Mouse (Mus musculus): ENCODE results near the gene Vsig10l. TPM values are rescaled to one million over a fixed set of nuclear protein-coding genes. Genes with fewer than 3 reads are reported as not detected.

The Vsig10l gene
- total RNA-seq, 2 experiments from 2014 or later = 2.3 to 3.0 TPM

GRCm38 (mm10) chr7:43454371-43454770 is 8.6 kb upstream of the Vsig10l start:
- DNase-seq = no peak

- DNase-seq = no peak
Observed at GRCm38 (mm10) chr7:43463976-43464375, 1.0 kb downstream of the Vsig10l start.

DNA sequence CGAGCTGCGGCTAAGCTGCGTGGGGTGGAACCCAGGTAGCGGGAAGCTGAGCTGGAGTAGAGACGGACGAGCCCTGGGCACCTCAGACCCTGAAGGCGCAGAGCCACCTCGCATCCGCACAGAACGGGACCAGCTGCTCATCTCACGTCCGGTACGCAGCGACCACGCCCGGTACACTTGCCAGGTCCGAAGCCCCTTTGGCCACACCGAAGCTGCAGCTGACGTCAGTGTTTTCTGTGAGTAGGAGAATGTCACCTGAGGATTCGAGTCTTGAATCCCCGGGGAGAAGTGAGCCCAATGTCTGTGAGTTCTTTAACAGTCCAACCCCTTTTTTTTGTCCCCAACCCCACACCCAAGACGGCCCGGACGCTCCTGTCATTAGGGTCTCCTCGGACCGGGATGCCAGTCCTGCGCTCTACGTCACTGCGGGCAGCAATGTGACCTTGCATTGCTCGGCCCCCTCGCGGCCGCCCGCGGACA is 2.0 kb downstream of the Vsig10l start:
- DNase-seq = no peak

GRCm38 (mm10) chr7:43465344-43466098 is 2.6 kb downstream of the Vsig10l start:
- peak; percentile 73 to 79 for DNase-seq

DNA sequence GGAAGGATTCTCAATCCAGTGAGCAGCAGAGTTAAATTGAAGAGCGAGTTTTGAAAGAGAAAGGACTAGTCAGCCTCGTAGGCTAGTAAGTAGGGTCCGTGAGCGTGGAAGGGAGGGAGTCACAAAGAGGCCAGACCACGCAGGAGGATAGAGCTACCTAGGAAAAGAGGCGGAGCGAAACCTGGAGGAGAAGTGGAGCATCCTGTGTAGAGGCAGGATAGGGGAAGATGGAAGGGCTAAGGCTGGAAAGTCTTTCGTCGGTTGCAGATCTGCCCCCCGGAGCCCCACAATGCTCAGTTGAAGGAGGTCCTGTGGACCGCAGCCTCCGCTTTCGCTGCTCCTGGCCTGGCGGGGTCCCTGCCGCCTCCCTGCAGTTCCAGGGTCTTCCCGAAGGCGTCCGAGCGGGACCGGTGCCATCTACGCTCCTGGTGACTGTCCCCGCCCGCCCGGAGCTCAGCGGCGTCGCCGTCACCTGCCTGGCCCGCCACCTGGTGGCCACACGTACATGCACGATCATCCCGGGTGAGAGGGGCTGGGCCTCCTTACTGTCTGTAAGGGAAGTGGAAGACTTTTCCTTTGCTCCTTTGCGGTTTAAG is 3.2 kb downstream of the Vsig10l start:
- DNase-seq = peak; percentile 52 to 68

DNA sequence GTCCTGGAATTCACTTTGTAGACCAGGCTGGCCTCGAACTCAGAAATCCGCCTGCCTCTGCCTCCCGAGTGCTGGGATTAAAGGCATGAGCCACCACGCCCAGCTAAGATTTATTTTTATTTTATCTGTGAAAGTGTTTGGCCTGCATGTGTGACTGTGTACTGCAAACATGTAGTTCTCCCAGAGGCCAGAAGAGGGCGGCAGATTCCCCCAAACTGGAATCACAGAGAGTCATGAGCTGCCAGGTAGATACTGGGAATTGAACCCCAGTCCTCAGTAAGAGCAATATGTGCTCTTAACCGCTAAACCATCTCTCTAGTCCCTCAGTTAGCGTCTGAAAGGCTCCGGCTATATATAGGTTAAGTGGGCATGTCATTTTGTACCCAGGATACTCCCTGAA is 7.4 kb downstream of the Vsig10l start:
- DNase-seq = no peak

DNA sequence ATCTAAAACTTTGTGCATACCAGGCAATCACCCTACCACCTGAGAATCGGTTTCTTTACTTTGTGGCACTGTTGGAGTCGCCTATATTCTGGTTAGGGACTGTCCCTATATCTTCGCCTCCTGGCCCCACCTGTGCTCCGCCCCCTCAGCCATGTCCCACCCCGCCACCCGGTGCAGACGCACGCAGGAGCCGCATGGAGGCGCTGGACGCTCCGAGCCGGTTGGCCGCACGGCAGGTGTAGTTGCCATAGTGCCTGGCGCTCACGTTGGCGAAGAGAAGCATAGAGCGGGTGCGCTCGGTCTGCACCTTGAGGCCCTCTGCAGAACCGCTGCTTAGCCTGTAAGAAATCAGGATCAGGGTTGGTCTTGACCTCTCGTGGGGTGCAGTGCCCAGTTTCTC is 12.8 kb downstream of the Vsig10l start:
- DNase-seq = no peak

- no peak for DNase-seq
Observed at GRCm38 (mm10) chr7:43476376-43476775, 13.4 kb downstream of the Vsig10l start.

DNA sequence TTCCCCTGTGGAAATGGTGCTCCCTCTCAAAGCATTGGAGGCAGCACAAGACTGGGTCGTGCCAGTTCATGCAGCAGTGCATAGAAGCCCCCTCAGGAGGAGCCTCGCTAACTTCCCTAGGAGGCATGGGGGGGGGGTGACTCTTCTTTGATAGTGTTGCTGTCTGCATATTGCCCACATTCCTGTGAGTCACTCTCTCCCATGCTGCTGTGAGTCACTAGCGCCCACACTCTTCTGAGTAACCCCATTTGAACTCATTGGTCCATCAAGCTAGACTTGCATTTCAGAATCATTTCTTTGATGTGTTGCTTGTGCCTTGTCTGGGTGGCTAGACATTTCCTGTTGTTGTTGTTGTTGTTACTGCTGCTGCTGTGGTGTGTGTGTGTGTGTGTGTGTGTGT is 18.2 kb downstream of the Vsig10l start:
- DNase-seq = peak in 1 of 2 experiments; percentile 27

- no peak for DNase-seq
Observed at GRCm38 (mm10) chr7:43482090-43482716, 19.3 kb downstream of the Vsig10l start.

- DNase-seq = no peak
Observed at GRCm38 (mm10) chr7:43483236-43483635, 20.3 kb downstream of the Vsig10l start.

DNA sequence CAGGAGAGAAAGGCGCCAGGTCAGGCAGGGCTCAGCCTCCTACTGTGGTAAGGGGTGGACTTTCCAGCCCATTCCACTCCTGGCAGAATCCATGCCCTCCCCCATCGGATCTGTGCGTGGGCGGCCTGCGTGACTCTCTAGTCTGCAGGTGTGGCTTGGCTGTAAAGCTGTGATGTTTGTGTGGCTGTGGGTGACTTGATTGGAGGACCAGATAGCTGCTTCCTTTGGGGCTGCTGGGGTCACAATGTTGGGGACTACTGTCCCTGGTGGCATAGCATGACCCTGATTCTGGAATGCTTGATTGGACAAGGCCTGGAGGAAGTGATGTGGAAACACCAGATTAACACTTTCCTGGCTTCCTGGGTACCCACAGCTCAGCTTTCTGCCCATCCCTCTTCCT is 25.7 kb downstream of the Vsig10l start:
- no peak for DNase-seq

GRCm38 (mm10) chr7:43489631-43490125 is 26.7 kb downstream of the Vsig10l start, which contains the start of gene Iglon5:
Gene Iglon5, minus strand, starts transcription at chr7:43490075.
- peak; percentile 24 to 29 for DNase-seq

DNA sequence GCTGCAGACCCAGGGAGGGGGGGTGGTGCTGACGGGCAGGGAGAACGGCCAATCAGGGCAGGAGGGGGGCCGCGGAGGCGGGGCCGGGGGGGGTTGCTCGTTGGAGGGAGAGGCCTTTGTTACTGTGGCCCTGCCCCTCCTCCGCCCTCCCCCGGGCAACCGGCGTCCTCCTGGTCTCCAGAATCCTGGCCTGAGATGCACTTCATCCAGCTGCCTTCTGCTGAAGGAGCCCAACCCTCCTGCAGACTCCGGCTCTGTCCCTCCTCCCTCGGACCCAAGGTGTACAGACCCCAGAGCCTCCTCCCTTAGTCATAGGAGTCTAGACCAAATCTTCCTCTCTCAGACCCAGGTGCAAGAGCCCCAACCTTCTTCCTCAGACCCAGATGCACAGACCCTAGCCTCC is 27.2 kb downstream of the Vsig10l start:
- DNase-seq = peak; percentile 62 to 72

DNA sequence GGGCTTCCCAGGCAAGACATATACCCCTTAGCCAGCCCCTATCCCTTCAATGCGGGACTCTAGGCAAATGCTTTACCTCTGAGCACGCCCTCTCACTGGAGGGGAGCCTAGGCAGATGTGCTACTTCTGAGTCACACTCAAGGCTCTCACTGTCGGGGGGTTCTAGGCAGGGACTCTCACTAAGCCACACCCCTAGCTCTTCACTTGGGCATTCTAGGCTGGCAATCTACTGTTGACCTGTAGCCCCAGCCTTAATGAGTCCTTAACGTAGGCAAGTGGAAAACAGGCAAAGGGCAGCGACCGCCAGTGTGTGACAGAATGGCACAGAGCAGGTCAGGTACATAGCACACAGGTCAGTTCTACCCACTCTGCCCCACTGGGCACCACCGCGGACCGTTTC is 27.9 kb downstream of the Vsig10l start:
- no peak for DNase-seq

DNA sequence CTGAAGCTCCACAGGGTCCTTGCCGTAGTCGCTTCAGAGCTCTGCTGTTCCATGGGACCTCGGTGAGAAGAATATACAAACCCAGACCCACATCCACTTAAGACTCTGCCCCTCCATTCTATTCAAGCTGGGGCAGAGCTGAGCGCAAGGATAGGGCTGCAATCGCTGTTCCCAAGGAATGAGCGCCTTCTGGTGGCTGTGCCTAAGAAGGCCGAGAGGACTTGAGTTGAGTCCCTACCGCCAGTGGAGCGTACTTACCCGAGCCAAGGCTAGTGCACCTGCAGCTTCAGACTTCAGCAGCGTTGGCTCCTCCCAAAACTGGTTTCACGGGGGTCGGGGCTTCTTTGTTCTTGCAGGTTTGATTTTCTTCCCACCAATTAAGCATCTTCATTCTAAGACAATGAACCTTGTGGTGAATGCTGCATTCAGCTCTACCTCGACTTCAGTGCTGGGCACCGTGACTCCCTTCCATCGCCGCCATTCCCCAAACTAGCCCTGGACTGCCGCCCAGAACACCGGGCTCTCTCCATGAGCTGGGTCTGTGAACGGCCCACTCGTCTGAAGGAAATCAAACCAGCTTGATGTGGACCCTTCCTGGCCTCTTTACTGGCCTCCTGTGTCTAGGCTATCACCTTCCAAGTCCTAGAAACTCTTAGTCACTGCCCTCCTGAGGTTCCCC is 32.5 kb downstream of the Vsig10l start:
- DNase-seq = peak; percentile 45 to 52

GRCm38 (mm10) chr7:43511707-43512478 is 48.9 kb downstream of the Vsig10l start:
- no peak for DNase-seq

DNA sequence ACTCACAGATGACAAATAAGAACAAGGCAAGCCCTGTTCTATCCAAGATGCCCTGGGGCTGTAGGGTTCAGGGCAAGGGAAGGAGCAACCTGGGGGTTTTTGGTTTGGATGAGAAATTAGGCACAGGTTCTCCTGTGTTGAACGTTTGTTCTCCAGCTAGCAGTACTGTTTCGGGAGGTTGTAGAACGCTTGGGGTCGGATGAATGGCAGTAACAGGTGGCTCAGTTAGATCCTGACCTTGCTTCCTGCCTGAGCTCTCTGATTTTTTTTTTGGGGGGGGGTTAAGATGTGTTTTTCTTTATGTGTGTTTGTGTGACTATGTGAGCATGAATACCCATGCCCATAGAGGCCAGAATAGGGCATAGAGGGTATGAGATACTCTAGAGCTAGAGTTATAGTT is 49.6 kb downstream of the Vsig10l start:
- DNase-seq = no peak

- no peak for DNase-seq
Observed at GRCm38 (mm10) chr7:43515076-43515475, 52.1 kb downstream of the Vsig10l start.

- peak in 1 of 2 experiments; percentile 10 for DNase-seq
Observed at GRCm38 (mm10) chr7:43518341-43518740, 55.4 kb downstream of the Vsig10l start.
